Mouse (Mus musculus) kidney, embryonic 14.5 days (tissue): Measurements from ENCODE around the gene Gps2. TPM values are rescaled to one million over a fixed set of nuclear protein-coding genes. Genes with fewer than 3 reads are reported as not detected.
A peak's percentile ranks its signal among the peaks of the same experiment; 100 is the strongest.

ENCODE experiments used
- ATAC-seq: fragments of 200-750 bp; cut with Nextera tagmentation; 2 replicates; pipeline ENCODE4 v1.8.0; 2017; ENCODE audit warnings: moderate number of reproducible peaks, mild to moderate bottlenecking, moderate TSS enrichment, moderate library complexity; ENCODE audit not compliant: low FRiP score, low TSS enrichment
- H3K27ac ChIP-seq: fragments of 300-500 bp; sonication (generic); 2 replicates; pipeline ENCODE4 v1.5.1; 2014; ENCODE audit warnings: low read depth, mild to moderate bottlenecking, low read length, moderate library complexity, mixed read lengths
- H3K27me3 ChIP-seq: fragments of 300-500 bp; sonication (generic); 2 replicates; pipeline ENCODE4 v1.6.1; 2014; ENCODE audit warnings: mild to moderate bottlenecking, low read length; ENCODE audit not compliant: control insufficient read depth, insufficient read depth
- H3K36me3 ChIP-seq: fragments of 300-500 bp; sonication (generic); 2 replicates; pipeline ENCODE4 v1.6.1; 2014; ENCODE audit warnings: low read length, mixed read lengths; ENCODE audit not compliant: control insufficient read depth, insufficient read depth
- H3K4me1 ChIP-seq: fragments of 300-500 bp; sonication (generic); 2 replicates; pipeline ENCODE4 v1.6.1; 2014; ENCODE audit warnings: low read length, mixed read lengths; ENCODE audit not compliant: control insufficient read depth, insufficient read depth
- H3K4me2 ChIP-seq: fragments of 300-500 bp; sonication (generic); replicated peaks from 2 replicates; pipeline ENCODE4 v1.6.1; 2014; ENCODE audit warnings: low read depth, mild to moderate bottlenecking, low read length
- H3K4me3 ChIP-seq: fragments of 300-500 bp; sonication (generic); 2 replicates; pipeline ENCODE4 v1.5.1; 2014; ENCODE audit warnings: mild to moderate bottlenecking, low read length
- H3K9ac ChIP-seq: fragments of 300-500 bp; sonication (generic); 2 replicates; pipeline ENCODE4 v1.6.1; 2014; ENCODE audit warnings: low read depth, mild to moderate bottlenecking, low read length, moderate library complexity
- H3K9me3 ChIP-seq: fragments of 300-500 bp; sonication (generic); 2 replicates; pipeline ENCODE4 v1.6.1; 2016; ENCODE audit warnings: low read length; ENCODE audit not compliant: control insufficient read depth
- WGBS: fragments of 180-500 bp; shearing (Covaris S2); extraction: QIAGEN DNeasy Blood & Tissue Kit; methylation state at CpG from one replicate; pipeline ENCODE4 v1.1.7; 2014; 5-methylcytosine and 5-hydroxymethylcytosine counted together
- polyA plus RNA-seq: library from polyadenylated mRNA; unstranded; fragments of >200 nt; fragmentation: Nextera tagmentation; extraction: Ambion mirVana; gene quantifications from 2 replicates; pipeline ENCODE4 v1.2.1, GENCODE M21; 2014

Gene Gps2
- polyA plus RNA-seq, 1 experiment from 2014 or later = 73.4 TPM

GRCm38 (mm10) chr11:69883066-69883465, 30.6 kb upstream of the Gps2 start:
- Histone ChIP-seq H3K9ac (no peak overlapping the region), H3K36me3 (no peaks in the 10 kb centered on the region), H3K27ac (no peak overlapping the region), H3K4me3 (no peak overlapping the region), H3K4me2 (no peak overlapping the region), H3K9me3 (no peaks in the 10 kb centered on the region), H3K4me1 (peaks cover 25% of the 10 kb centered on the region), H3K27me3 (no peaks in the 10 kb centered on the region)
- 68% methylated on average over 4 of the region's 4 CpGs for WGBS
- no peak for ATAC-seq

GRCm38 (mm10) chr11:69883527-69884151, 30.0 kb upstream of the Gps2 start:
- H3K4me2 ChIP-seq = no peak overlapping the region
- 91% methylated on average over 8 of the region's 8 CpGs for WGBS
- no peak for ATAC-seq
- no peaks in the 10 kb centered on the region for H3K9me3 ChIP-seq
- no peak overlapping the region for H3K9ac ChIP-seq
- H3K4me3 ChIP-seq = no peak overlapping the region
- peaks cover 25% of the 10 kb centered on the region for H3K4me1 ChIP-seq
- no peaks in the 10 kb centered on the region for H3K36me3 ChIP-seq
- H3K27ac ChIP-seq = no peak overlapping the region
- no peaks in the 10 kb centered on the region for H3K27me3 ChIP-seq

GRCm38 (mm10) chr11:69884240-69884639, 29.4 kb upstream of the Gps2 start:
- H3K9ac ChIP-seq = peak overlapping the region; percentile 18; the same call in 1 of the 2 replicates
- H3K36me3 ChIP-seq = no peaks in the 10 kb centered on the region
- no peak overlapping the region for H3K4me3 ChIP-seq
- H3K4me2 ChIP-seq = no peak overlapping the region; the same call in 1 of the 2 replicates
- H3K4me1 ChIP-seq = peaks cover 19% of the 10 kb centered on the region
- H3K27me3 ChIP-seq = no peaks in the 10 kb centered on the region
- no peaks in the 10 kb centered on the region for H3K9me3 ChIP-seq
- ATAC-seq = no peak
- no peak overlapping the region for H3K27ac ChIP-seq
- 60% methylated on average over 9 of the region's 9 CpGs for WGBS

GRCm38 (mm10) chr11:69884663-69885062, 29.0 kb upstream of the Gps2 start:
- Histone ChIP-seq H3K4me1 (peaks cover 14% of the 10 kb centered on the region), H3K27ac (no peak overlapping the region), H3K9ac (no peak overlapping the region), H3K27me3 (no peaks in the 10 kb centered on the region), H3K36me3 (no peaks in the 10 kb centered on the region), H3K9me3 (no peaks in the 10 kb centered on the region), H3K4me3 (no peak overlapping the region), H3K4me2 (no peak overlapping the region; the same call in 1 of the 2 replicates)
- no peak for ATAC-seq
- WGBS = 71% methylated on average over 8 of the region's 8 CpGs

GRCm38 (mm10) chr11:69886907-69887635, 26.6 kb upstream of the Gps2 start:
- no peaks in the 10 kb centered on the region for H3K36me3 ChIP-seq
- H3K9ac ChIP-seq = no peak overlapping the region
- no peak overlapping the region for H3K4me2 ChIP-seq
- ATAC-seq = no peak
- WGBS = 70% methylated on average over 8 of the region's 8 CpGs
- no peaks in the 10 kb centered on the region for H3K27me3 ChIP-seq
- no peaks in the 10 kb centered on the region for H3K9me3 ChIP-seq
- H3K27ac ChIP-seq = no peak overlapping the region
- H3K4me3 ChIP-seq = no peak overlapping the region
- H3K4me1 ChIP-seq = peaks cover 3% of the 10 kb centered on the region

- H3K4me1 ChIP-seq = no peaks in the 10 kb centered on the region
- WGBS = 79% methylated on average over 4 of the region's 4 CpGs
- ATAC-seq = no peak
Observed at GRCm38 (mm10) chr11:69891482-69891881, 22.2 kb upstream of the Gps2 start.

GRCm38 (mm10) chr11:69894671-69895070, 19.0 kb upstream of the Gps2 start:
- Histone ChIP-seq H3K4me2 (no peak overlapping the region), H3K36me3 (no peaks in the 10 kb centered on the region), H3K27ac (no peak overlapping the region), H3K4me3 (no peak overlapping the region), H3K27me3 (no peaks in the 10 kb centered on the region), H3K9me3 (no peaks in the 10 kb centered on the region), H3K4me1 (peaks cover 5% of the 10 kb centered on the region), H3K9ac (no peak overlapping the region)
- no peak for ATAC-seq
- WGBS = 73% methylated on average over 5 of the region's 5 CpGs

More at GRCm38 (mm10) chr11:69891482-69891881, 22.2 kb upstream of the Gps2 start:
- no peak overlapping the region for H3K4me3 ChIP-seq
- H3K9me3 ChIP-seq = no peaks in the 10 kb centered on the region
- no peaks in the 10 kb centered on the region for H3K36me3 ChIP-seq
- no peak overlapping the region for H3K27ac ChIP-seq
- H3K27me3 ChIP-seq = no peaks in the 10 kb centered on the region
- no peak overlapping the region for H3K4me2 ChIP-seq
- no peak overlapping the region for H3K9ac ChIP-seq

- no peaks in the 10 kb centered on the region for H3K27me3 ChIP-seq
- no peak within 1 kb of the TSS for H3K4me2 ChIP-seq
- no peak within 1 kb of the TSS for H3K4me3 ChIP-seq
- 75% methylated on average over 4 of the region's 4 CpGs for WGBS
- no peaks in the 10 kb centered on the region for H3K9me3 ChIP-seq
- no peak within 1 kb of the TSS for H3K27ac ChIP-seq
- no peak within 1 kb of the TSS for H3K9ac ChIP-seq
- ATAC-seq = no peak
- H3K4me1 ChIP-seq = peaks cover 7% of the 10 kb centered on the region
- no peaks in the 10 kb centered on the region for H3K36me3 ChIP-seq
Observed at GRCm38 (mm10) chr11:69895291-69895690, 18.4 kb upstream of the Gps2 start, which contains the start of gene Acap1. Gene Acap1 (minus strand): TSS chr11:69895539.

GRCm38 (mm10) chr11:69899870-69900269, 13.8 kb upstream of the Gps2 start:
- peak overlapping the region; percentile 37; the same call in 1 of the 2 replicates for H3K27ac ChIP-seq
- ATAC-seq = no peak

More at GRCm38 (mm10) chr11:69899870-69900269, 13.8 kb upstream of the Gps2 start:
- Histone ChIP-seq H3K4me3 (peak overlapping the region; percentile 93), H3K36me3 (peaks cover 17% of the 10 kb centered on the region), H3K9me3 (no peaks in the 10 kb centered on the region), H3K4me1 (peaks cover 17% of the 10 kb centered on the region), H3K4me2 (peak overlapping the region; percentile 97), H3K27me3 (no peaks in the 10 kb centered on the region), H3K9ac (peak overlapping the region; percentile 96)
- WGBS = 24% methylated on average over 4 of the region's 4 CpGs
